12 mouse cellular contexts compared by ENCODE assay signal in the genomic region with DNA sequence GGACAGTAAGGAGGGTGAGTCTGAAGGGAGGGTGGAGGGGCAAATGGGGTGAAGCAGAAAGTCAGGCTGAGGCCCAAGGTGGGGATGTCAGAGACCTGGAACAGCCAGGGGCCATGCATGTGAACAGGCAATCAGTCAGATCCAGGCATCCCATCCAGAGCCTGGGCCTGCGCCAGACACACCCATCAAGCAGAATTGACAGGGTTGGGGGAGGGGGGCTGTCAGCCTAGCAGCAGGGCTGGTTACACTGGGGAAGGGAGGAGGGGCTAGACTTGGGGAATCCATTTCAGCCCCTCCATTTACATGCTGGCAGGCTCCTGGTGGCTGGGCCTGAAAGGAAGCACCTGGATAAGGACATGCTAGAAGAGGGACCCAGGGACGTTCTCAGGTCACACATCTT. TPM values are rescaled to one million over a fixed set of nuclear protein-coding genes. Genes with fewer than 3 reads are reported as not detected.
DNase-seq lines count a peak whose midpoint lies in the region; ATAC-seq and TF ChIP-seq lines count a peak whose summit lies in the region.
"Had no signal": no experiment of that assay in that cellular context is flagged by ENCODE, and none has a peak within 500 bp of the region (broad histone marks: within the 10 kb centered on the region; RNA-seq: fewer than 3 reads in every experiment).

No protein-coding gene starts in this region.

- no peak for DNase-seq in lung, postnatal 0 days (ENCODE audit: low spot score)
- no peak for DNase-seq in lung, postnatal 14 days
- no peak for DNase-seq in hindbrain, embryonic 14.5 days (ENCODE audit: low spot score)
- no peak for DNase-seq in adrenal gland, adult 18-20 months (ENCODE audit: low spot score in 2 of 2)
- DNase-seq in cerebellum, postnatal 4 days (ENCODE audit: low spot score in 2 of 2) = no peak
- DNase-seq: kidney, postnatal 36 days; lung, adult 2 months; thymus, postnatal 36 days had no signal

- peak; percentile 13; the same call in 1 of the 2 replicates for ATAC-seq in lung, postnatal 0 days
- peak; percentile 45 for ATAC-seq in embryonic facial prominence, embryonic 12.5 days (ENCODE audit: insufficient number of reproducible peaks, insufficient read depth, low FRiP score, low TSS enrichment)
- peak; percentile 38; the same call in 1 of the 2 replicates for ATAC-seq in hindbrain, embryonic 14.5 days (ENCODE audit: low FRiP score)
- peak; percentile 66; the same call in 1 of the 2 replicates for ATAC-seq in neural tube, embryonic 13.5 days (ENCODE audit: low read depth)
- no peak for ATAC-seq in granulocyte monocyte progenitor cell, adult 5-6 weeks (replicated peaks; ENCODE audit: poor library complexity, severe bottlenecking)
- ATAC-seq: Patski had no signal

- no peaks in the 10 kb centered on the region for H3K27me3 ChIP-seq in lung, postnatal 0 days (replicated peaks; ENCODE audit: insufficient read depth, low read length)
- no peaks in the 10 kb centered on the region for H3K27me3 ChIP-seq in embryonic facial prominence, embryonic 12.5 days
- H3K27me3 ChIP-seq in hindbrain, embryonic 14.5 days (ENCODE audit: control insufficient read depth, insufficient read depth, low read length) = no peaks in the 10 kb centered on the region
- H3K27me3 ChIP-seq in neural tube, embryonic 13.5 days = peaks cover 32% of the 10 kb centered on the region

- no peaks in the 10 kb centered on the region for H3K36me3 ChIP-seq in lung, postnatal 0 days (ENCODE audit: insufficient read depth, low read length)
- no peaks in the 10 kb centered on the region for H3K36me3 ChIP-seq in embryonic facial prominence, embryonic 12.5 days
- H3K36me3 ChIP-seq in hindbrain, embryonic 14.5 days (replicated peaks; ENCODE audit: control insufficient read depth, insufficient read depth) = no peaks in the 10 kb centered on the region
- no peaks in the 10 kb centered on the region for H3K36me3 ChIP-seq in neural tube, embryonic 13.5 days

- TF ChIP-seq CTCF in lung, postnatal 0 days (IDR thresholded peaks at IDR 0.05) = no peak

- H3K9ac ChIP-seq in lung, postnatal 0 days (replicated peaks; ENCODE audit: low read depth) = no peak overlapping the region
- peak overlapping the region; percentile 12; the same call in 1 of the 2 replicates for H3K9ac ChIP-seq in embryonic facial prominence, embryonic 12.5 days
- no peak overlapping the region for H3K9ac ChIP-seq in hindbrain, embryonic 14.5 days
- H3K9ac ChIP-seq in neural tube, embryonic 13.5 days = 0 out of 2 replicates have a peak overlapping the region, but pooled peaks have one; percentile 3

- H3K4me2 ChIP-seq in lung, postnatal 0 days (replicated peaks; ENCODE audit: low read depth, low read length) = no peak overlapping the region
- H3K4me2 ChIP-seq in embryonic facial prominence, embryonic 12.5 days (replicated peaks) = no peak overlapping the region
- H3K4me2 ChIP-seq in hindbrain, embryonic 14.5 days (replicated peaks) = no peak overlapping the region
- no peak overlapping the region for H3K4me2 ChIP-seq in neural tube, embryonic 13.5 days

- no peaks in the 10 kb centered on the region for H3K4me1 ChIP-seq in lung, postnatal 0 days (ENCODE audit: insufficient read depth, low read depth, low read length)
- peaks cover 45% of the 10 kb centered on the region for H3K4me1 ChIP-seq in embryonic facial prominence, embryonic 12.5 days
- peaks cover 20% of the 10 kb centered on the region for H3K4me1 ChIP-seq in hindbrain, embryonic 14.5 days (replicated peaks; ENCODE audit: control insufficient read depth, insufficient read depth, low read length)
- H3K4me1 ChIP-seq in neural tube, embryonic 13.5 days (replicated peaks) = peaks cover 32% of the 10 kb centered on the region

- no peak overlapping the region for H3K27ac ChIP-seq in lung, postnatal 0 days (ENCODE audit: low read length)
- H3K27ac ChIP-seq in embryonic facial prominence, embryonic 12.5 days = peak overlapping the region; percentile 73
- H3K27ac ChIP-seq in hindbrain, embryonic 14.5 days = no peak overlapping the region
- 0 out of 2 replicates have a peak overlapping the region, but pooled peaks have one; percentile 9 for H3K27ac ChIP-seq in neural tube, embryonic 13.5 days (replicated peaks)

- TF ChIP-seq EP300 in lung, postnatal 0 days (IDR thresholded peaks at IDR 0.05) = no peak

- no peak overlapping the region for H3K4me3 ChIP-seq in lung, postnatal 0 days (ENCODE audit: low read depth, low read length)
- no peak overlapping the region for H3K4me3 ChIP-seq in embryonic facial prominence, embryonic 12.5 days
- no peak overlapping the region for H3K4me3 ChIP-seq in hindbrain, embryonic 14.5 days (replicated peaks; ENCODE audit: low read length)
- no peak overlapping the region for H3K4me3 ChIP-seq in neural tube, embryonic 13.5 days

- no peaks in the 10 kb centered on the region for H3K9me3 ChIP-seq in lung, postnatal 0 days (ENCODE audit: low read length)
- H3K9me3 ChIP-seq in embryonic facial prominence, embryonic 12.5 days = no peaks in the 10 kb centered on the region
- H3K9me3 ChIP-seq in hindbrain, embryonic 14.5 days (ENCODE audit: control insufficient read depth, low read length) = no peaks in the 10 kb centered on the region
- H3K9me3 ChIP-seq in neural tube, embryonic 13.5 days = no peaks in the 10 kb centered on the region

- WGBS in lung, postnatal 0 days = 57% methylated on average over 2 of the region's 2 CpGs
- 18% methylated on average over 2 of the region's 2 CpGs for WGBS in embryonic facial prominence, embryonic 12.5 days
- 27% methylated on average over 2 of the region's 2 CpGs for WGBS in hindbrain, embryonic 14.5 days
- WGBS in neural tube, embryonic 13.5 days = 29% methylated on average over 2 of the region's 2 CpGs

RNA-seq across cellular contexts. Expression of gene Tnnt3, which starts 7.3 kb away (rescaled TPM):
- 1.5 and 2.2 TPM in 2 replicates for polyA plus RNA-seq in lung, postnatal 0 days (2015; fragmentation: Nextera tagmentation; extraction: Ambion mirVana)
- 4.6 and 6.9 TPM in 2 replicates for polyA plus RNA-seq in embryonic facial prominence, embryonic 12.5 days (2016; fragmentation: Nextera tagmentation; extraction: Ambion mirVana)
- 1.2 and 1.6 TPM in 2 replicates for polyA plus RNA-seq in hindbrain, embryonic 14.5 days (2014; fragmentation: Nextera tagmentation; extraction: Ambion mirVana)
- polyA plus RNA-seq in neural tube, embryonic 13.5 days (2015; fragmentation: Nextera tagmentation; extraction: Ambion mirVana) = 2.4 and 8.4 TPM in 2 replicates
- total RNA-seq in granulocyte monocyte progenitor cell, adult 5-6 weeks (2014; fragmentation: Nextera tagmentation) = not detected in 2 replicates
- not detected in 2 replicates for total RNA-seq in granulocyte monocyte progenitor cell, adult 5-6 weeks (2017)
- 10 to 100 TPM in 1 of 2 experiments, under 1 TPM in 1; 0.83 to 16.2 TPM for total RNA-seq in adrenal gland, adult 18-20 months (2021)

RNA-seq across cellular contexts. Expression of gene Mrpl23, which starts 26.5 kb away (rescaled TPM):
- 15.2 and 15.7 TPM in 2 replicates for polyA plus RNA-seq in lung, postnatal 0 days (2015; fragmentation: Nextera tagmentation; extraction: Ambion mirVana)
- 19.8 and 32.6 TPM in 2 replicates for polyA plus RNA-seq in embryonic facial prominence, embryonic 12.5 days (2016; fragmentation: Nextera tagmentation; extraction: Ambion mirVana)
- 21.6 and 22.9 TPM in 2 replicates for polyA plus RNA-seq in hindbrain, embryonic 14.5 days (2014; fragmentation: Nextera tagmentation; extraction: Ambion mirVana)
- 14.0 and 14.8 TPM in 2 replicates for polyA plus RNA-seq in neural tube, embryonic 13.5 days (2015; fragmentation: Nextera tagmentation; extraction: Ambion mirVana)
- 20.4 and 53.9 TPM in 2 replicates for total RNA-seq in granulocyte monocyte progenitor cell, adult 5-6 weeks (2014; fragmentation: Nextera tagmentation)
- 0.31 and 39.0 TPM in 2 replicates for total RNA-seq in granulocyte monocyte progenitor cell, adult 5-6 weeks (2017)
- total RNA-seq in adrenal gland, adult 18-20 months (2021) = 1 to 10 TPM; 2.9 to 3.0 TPM

RNA-seq across cellular contexts. Expression of gene Lsp1, which starts 45.3 kb away (rescaled TPM):
- polyA plus RNA-seq in lung, postnatal 0 days (2015; fragmentation: Nextera tagmentation; extraction: Ambion mirVana) = 90.8 and 92.3 TPM in 2 replicates
- polyA plus RNA-seq in embryonic facial prominence, embryonic 12.5 days (2016; fragmentation: Nextera tagmentation; extraction: Ambion mirVana) = 24.5 and 24.7 TPM in 2 replicates
- polyA plus RNA-seq in hindbrain, embryonic 14.5 days (2014; fragmentation: Nextera tagmentation; extraction: Ambion mirVana) = 4.8 and 8.2 TPM in 2 replicates
- polyA plus RNA-seq in neural tube, embryonic 13.5 days (2015; fragmentation: Nextera tagmentation; extraction: Ambion mirVana) = 9.3 and 15.8 TPM in 2 replicates
- 41.4 and 58.5 TPM in 2 replicates for total RNA-seq in granulocyte monocyte progenitor cell, adult 5-6 weeks (2014; fragmentation: Nextera tagmentation)
- 50.3 and 51.9 TPM in 2 replicates for total RNA-seq in granulocyte monocyte progenitor cell, adult 5-6 weeks (2017)
- 10 to 100 TPM; 17.0 to 24.2 TPM for total RNA-seq in adrenal gland, adult 18-20 months (2021)

Comparison
In these comparisons a context has a peak if more than half of its experiments do, and no peak if none do; other contexts are left out.
1. H3K27ac ChIP-seq: peak in embryonic facial prominence, embryonic 12.5 days (single experiment) and neural tube, embryonic 13.5 days (single experiment); none in lung, postnatal 0 days (single experiment) and hindbrain, embryonic 14.5 days (single experiment).
2. H3K9ac ChIP-seq: peak in embryonic facial prominence, embryonic 12.5 days (single experiment) and neural tube, embryonic 13.5 days (single experiment); none in lung, postnatal 0 days (single experiment) and hindbrain, embryonic 14.5 days (single experiment).